Mouse (Mus musculus) hindbrain, embryonic 13.5 days (tissue): ENCODE results near the gene Taf7l. TPM values are rescaled to one million over a fixed set of nuclear protein-coding genes. Genes with fewer than 3 reads are reported as not detected.

ENCODE experiments used
- ATAC-seq: fragments of 200-750 bp; cut with Nextera tagmentation; 2 replicates; pipeline ENCODE4 v1.8.0; 2017; ENCODE audit warnings: moderate TSS enrichment; ENCODE audit not compliant: low FRiP score
- H3K27ac ChIP-seq: fragments of 300-500 bp; sonication (generic); 2 replicates; pipeline ENCODE4 v1.5.1; 2015; ENCODE audit warnings: inconsistent platforms, mild to moderate bottlenecking, moderate library complexity
- H3K27me3 ChIP-seq: fragments of 300-500 bp; sonication (generic); 2 replicates; pipeline ENCODE4 v1.6.1; 2015; ENCODE audit warnings: mild to moderate bottlenecking, inconsistent platforms
- H3K36me3 ChIP-seq: fragments of 300-500 bp; sonication (generic); 2 replicates; pipeline ENCODE4 v1.6.1; 2015; ENCODE audit warnings: mild to moderate bottlenecking, inconsistent platforms
- H3K4me1 ChIP-seq: fragments of 300-500 bp; sonication (generic); replicated peaks from 2 replicates; pipeline ENCODE4 v1.6.1; 2015; ENCODE audit warnings: inconsistent platforms
- H3K4me2 ChIP-seq: fragments of 300-500 bp; sonication (generic); 2 replicates; pipeline ENCODE4 v1.6.1; 2015; ENCODE audit warnings: inconsistent platforms, mild to moderate bottlenecking, moderate library complexity
- H3K4me3 ChIP-seq: fragments of 300-500 bp; sonication (generic); 2 replicates; pipeline ENCODE4 v1.5.1; 2015; ENCODE audit warnings: mild to moderate bottlenecking, inconsistent platforms
- H3K9ac ChIP-seq: fragments of 300-500 bp; sonication (generic); 2 replicates; pipeline ENCODE4 v1.6.1; 2015; ENCODE audit warnings: mild to moderate bottlenecking, inconsistent platforms
- H3K9me3 ChIP-seq: fragments of 300-500 bp; sonication (generic); 2 replicates; pipeline ENCODE4 v1.6.1; 2016; ENCODE audit warnings: inconsistent platforms
- WGBS: fragments of 180-500 bp; shearing (Covaris S2); methylation state at CpG from one replicate; pipeline ENCODE4 v1.1.7; 2015; 5-methylcytosine and 5-hydroxymethylcytosine counted together
- polyA plus RNA-seq: library from polyadenylated mRNA; unstranded; fragments of >200 nt; fragmentation: Nextera tagmentation; extraction: Ambion mirVana; gene quantifications from 2 replicates; pipeline ENCODE4 v1.2.1, GENCODE M21; 2015

The Taf7l gene
- polyA plus RNA-seq, result 0.17 and 0.27 TPM in 2 replicates

- H3K4me2 ChIP-seq, result no peak within 1 kb of the TSS
- no peaks in the 10 kb centered on the region for H3K27me3 ChIP-seq
- peaks cover 4% of the 10 kb centered on the region; the same call in 1 of the 2 replicates for H3K9me3 ChIP-seq
- no peaks in the 10 kb centered on the region for H3K4me1 ChIP-seq
- ATAC-seq, result no peak
- H3K9ac ChIP-seq, result no peak within 1 kb of the TSS
- no peak within 1 kb of the TSS for H3K27ac ChIP-seq
- H3K4me3 ChIP-seq, result no peak within 1 kb of the TSS
- 90% methylated on average over 25 of the region's 25 CpGs for WGBS
- no peaks in the 10 kb centered on the region for H3K36me3 ChIP-seq
These were observed at the start of gene Taf7l for GRCm38 (mm10) chrX:134476290-134476689. Taf7l (minus strand) TSS chrX:134476490.

- Histone ChIP-seq H3K4me3 (no peak overlapping the region), H3K4me1 (no peaks in the 10 kb centered on the region), H3K36me3 (no peaks in the 10 kb centered on the region), H3K27me3 (no peaks in the 10 kb centered on the region), H3K27ac (no peak overlapping the region), H3K4me2 (no peak overlapping the region), H3K9ac (no peak overlapping the region), H3K9me3 (no peaks in the 10 kb centered on the region)
- WGBS, result 91% methylated on average over 4 of the region's 4 CpGs
- no peak for ATAC-seq
These were observed 49.0 kb upstream of the Taf7l start for GRCm38 (mm10) chrX:134525260-134525659.

GRCm38 (mm10) chrX:134523772-134524171, 47.5 kb upstream of the Taf7l start:
- Histone ChIP-seq H3K4me3 (no peak overlapping the region), H3K27ac (no peak overlapping the region), H3K9me3 (no peaks in the 10 kb centered on the region), H3K9ac (no peak overlapping the region), H3K36me3 (no peaks in the 10 kb centered on the region), H3K4me2 (no peak overlapping the region), H3K4me1 (no peaks in the 10 kb centered on the region), H3K27me3 (no peaks in the 10 kb centered on the region)
- 85% methylated on average over 4 of the region's 4 CpGs for WGBS
- no peak for ATAC-seq

GRCm38 (mm10) chrX:134509473-134509872, 33.2 kb upstream of the Taf7l start:
- 36% methylated on average over 2 of the region's 2 CpGs for WGBS

GRCm38 (mm10) chrX:134507977-134508376, 31.7 kb upstream of the Taf7l start:
- no peak overlapping the region for H3K4me2 ChIP-seq
- no peak for ATAC-seq
- H3K4me3 ChIP-seq, result no peak overlapping the region
- 71% methylated on average over 6 of the region's 6 CpGs for WGBS
- H3K4me1 ChIP-seq, result no peaks in the 10 kb centered on the region
- H3K27ac ChIP-seq, result no peak overlapping the region
- H3K36me3 ChIP-seq, result no peaks in the 10 kb centered on the region
- no peaks in the 10 kb centered on the region for H3K27me3 ChIP-seq
- no peaks in the 10 kb centered on the region for H3K9me3 ChIP-seq
- H3K9ac ChIP-seq, result no peak overlapping the region

More at GRCm38 (mm10) chrX:134509473-134509872, 33.2 kb upstream of the Taf7l start:
- H3K4me1 ChIP-seq, result no peaks in the 10 kb centered on the region
- no peak for ATAC-seq
- no peaks in the 10 kb centered on the region for H3K27me3 ChIP-seq
- no peak overlapping the region for H3K9ac ChIP-seq
- no peak overlapping the region for H3K4me3 ChIP-seq
- H3K36me3 ChIP-seq, result no peaks in the 10 kb centered on the region
- no peak overlapping the region for H3K4me2 ChIP-seq
- H3K27ac ChIP-seq, result no peak overlapping the region
- no peaks in the 10 kb centered on the region for H3K9me3 ChIP-seq

GRCm38 (mm10) chrX:134500651-134501050, 24.4 kb upstream of the Taf7l start:
- no peak overlapping the region for H3K4me3 ChIP-seq
- ATAC-seq, result no peak
- H3K4me2 ChIP-seq, result no peak overlapping the region
- no peak overlapping the region for H3K9ac ChIP-seq
- no peaks in the 10 kb centered on the region for H3K36me3 ChIP-seq
- H3K4me1 ChIP-seq, result no peaks in the 10 kb centered on the region
- H3K27ac ChIP-seq, result no peak overlapping the region
- 82% methylated on average over 8 of the region's 8 CpGs for WGBS
- no peaks in the 10 kb centered on the region for H3K27me3 ChIP-seq
- no peaks in the 10 kb centered on the region for H3K9me3 ChIP-seq

GRCm38 (mm10) chrX:134481720-134482119, 5.4 kb upstream of the Taf7l start:
- no peak for ATAC-seq
- Histone ChIP-seq H3K4me2 (no peak overlapping the region), H3K4me3 (no peak overlapping the region), H3K4me1 (no peaks in the 10 kb centered on the region), H3K9me3 (no peaks in the 10 kb centered on the region), H3K27ac (no peak overlapping the region), H3K36me3 (no peaks in the 10 kb centered on the region), H3K9ac (no peak overlapping the region), H3K27me3 (no peaks in the 10 kb centered on the region)
- 86% methylated on average over 3 of the region's 3 CpGs for WGBS

- H3K4me1 ChIP-seq, result no peaks in the 10 kb centered on the region
- no peak overlapping the region for H3K9ac ChIP-seq
- ATAC-seq, result no peak
- H3K9me3 ChIP-seq, result peaks cover 4% of the 10 kb centered on the region; the same call in 1 of the 2 replicates
- H3K27me3 ChIP-seq, result no peaks in the 10 kb centered on the region
- no peak overlapping the region for H3K4me2 ChIP-seq
- 77% methylated on average over 54 of the region's 67 CpGs for WGBS
- H3K4me3 ChIP-seq, result no peak overlapping the region
- H3K27ac ChIP-seq, result no peak overlapping the region
- H3K36me3 ChIP-seq, result no peaks in the 10 kb centered on the region
These were observed 1.1 kb downstream of the Taf7l start for GRCm38 (mm10) chrX:134474988-134475710.

- Histone ChIP-seq H3K4me2 (no peak overlapping the region), H3K36me3 (no peaks in the 10 kb centered on the region; the same call in 1 of the 2 replicates), H3K27me3 (no peaks in the 10 kb centered on the region), H3K4me3 (no peak overlapping the region), H3K27ac (no peak overlapping the region), H3K4me1 (no peaks in the 10 kb centered on the region), H3K9ac (no peak overlapping the region), H3K9me3 (no peaks in the 10 kb centered on the region; the same call in 1 of the 2 replicates)
- 77% methylated on average over 3 of the region's 3 CpGs for WGBS
- ATAC-seq, result no peak
These were observed 49.0 kb downstream of the Taf7l start for GRCm38 (mm10) chrX:134427307-134427706.

GRCm38 (mm10) chrX:134426819-134427218, 49.5 kb downstream of the Taf7l start:
- no peak overlapping the region for H3K27ac ChIP-seq
- ATAC-seq, result no peak
- H3K4me3 ChIP-seq, result no peak overlapping the region
- no peaks in the 10 kb centered on the region for H3K4me1 ChIP-seq
- H3K36me3 ChIP-seq, result no peaks in the 10 kb centered on the region; the same call in 1 of the 2 replicates
- no peaks in the 10 kb centered on the region for H3K27me3 ChIP-seq
- WGBS, result 52% methylated on average over 6 of the region's 6 CpGs
- H3K9ac ChIP-seq, result no peak overlapping the region
- no peak overlapping the region for H3K4me2 ChIP-seq
- no peaks in the 10 kb centered on the region for H3K9me3 ChIP-seq

GRCm38 (mm10) chrX:134425798-134426197, 50.5 kb downstream of the Taf7l start:
- Histone ChIP-seq H3K4me2 (no peak overlapping the region), H3K4me3 (no peak overlapping the region), H3K27ac (no peak overlapping the region), H3K4me1 (no peaks in the 10 kb centered on the region), H3K9me3 (no peaks in the 10 kb centered on the region), H3K27me3 (no peaks in the 10 kb centered on the region), H3K36me3 (no peaks in the 10 kb centered on the region; the same call in 1 of the 2 replicates), H3K9ac (no peak overlapping the region)
- 79% methylated on average over 10 of the region's 10 CpGs for WGBS
- ATAC-seq, result no peak

GRCm38 (mm10) chrX:134424263-134424662, 52.0 kb downstream of the Taf7l start:
- Histone ChIP-seq H3K4me3 (no peak overlapping the region), H3K4me1 (no peaks in the 10 kb centered on the region), H3K9me3 (no peaks in the 10 kb centered on the region), H3K36me3 (no peaks in the 10 kb centered on the region; the same call in 1 of the 2 replicates), H3K27ac (no peak overlapping the region), H3K27me3 (no peaks in the 10 kb centered on the region), H3K4me2 (no peak overlapping the region), H3K9ac (no peak overlapping the region)
- no peak for ATAC-seq
- 89% methylated on average over 4 of the region's 5 CpGs for WGBS

- Histone ChIP-seq H3K27me3 (no peaks in the 10 kb centered on the region), H3K27ac (no peak overlapping the region), H3K4me2 (no peak overlapping the region), H3K4me1 (no peaks in the 10 kb centered on the region), H3K36me3 (no peaks in the 10 kb centered on the region), H3K4me3 (no peak overlapping the region), H3K9me3 (no peaks in the 10 kb centered on the region), H3K9ac (no peak overlapping the region)
- WGBS, result 84% methylated on average over 5 of the region's 5 CpGs
- ATAC-seq, result no peak
These were observed 56.2 kb downstream of the Taf7l start for GRCm38 (mm10) chrX:134420097-134420496.
